Mouse (Mus musculus) megakaryocyte, embryonic 14.5 days (primary cell): ENCODE data around the gene Mapk14. TPM values are rescaled to one million over a fixed set of nuclear protein-coding genes. Genes with fewer than 3 reads are reported as not detected.

ENCODE experiments used
- H3K27me3 ChIP-seq: replicated peaks from 2 replicates; pipeline ENCODE3; 2012; ENCODE audit warnings: inconsistent platforms
- H3K36me3 ChIP-seq: replicated peaks from 2 replicates; pipeline ENCODE3; 2012; ENCODE audit warnings: low read length, inconsistent platforms, mixed read lengths
- H3K4me1 ChIP-seq: 2 replicates; pipeline ENCODE4 v1.6.1; 2012; ENCODE audit warnings: inconsistent platforms
- H3K4me3 ChIP-seq: replicated peaks from 2 replicates; pipeline ENCODE3; 2012; ENCODE audit warnings: moderate library complexity, mild to moderate bottlenecking, inconsistent platforms
- H3K9me3 ChIP-seq: 2 replicates; pipeline ENCODE4 v1.6.1; 2012; ENCODE audit warnings: inconsistent platforms
- FLI1 ChIP-seq: IDR thresholded peaks from 2 replicates; pipeline ENCODE4 v1.6.1; 2012; ENCODE audit warnings: low read length, inconsistent platforms, mixed read lengths
- GATA1 ChIP-seq: IDR thresholded peaks from 3 replicates; pipeline ENCODE4 v1.6.1; 2012; ENCODE audit warnings: mixed read lengths, low read length, inconsistent platforms, borderline replicate concordance
- polyA plus RNA-seq: library from polyadenylated mRNA; stranded (reverse); fragments of >175 nt; gene quantifications from 2 replicates; pipeline ENCODE4 v1.2.3, GENCODE M21; 2012; ENCODE audit warnings: low replicate concordance; ENCODE audit not compliant: insufficient read depth

Mapk14 gene
- polyA plus RNA-seq, result 23.4 and 34.8 TPM in 2 replicates

DNA sequence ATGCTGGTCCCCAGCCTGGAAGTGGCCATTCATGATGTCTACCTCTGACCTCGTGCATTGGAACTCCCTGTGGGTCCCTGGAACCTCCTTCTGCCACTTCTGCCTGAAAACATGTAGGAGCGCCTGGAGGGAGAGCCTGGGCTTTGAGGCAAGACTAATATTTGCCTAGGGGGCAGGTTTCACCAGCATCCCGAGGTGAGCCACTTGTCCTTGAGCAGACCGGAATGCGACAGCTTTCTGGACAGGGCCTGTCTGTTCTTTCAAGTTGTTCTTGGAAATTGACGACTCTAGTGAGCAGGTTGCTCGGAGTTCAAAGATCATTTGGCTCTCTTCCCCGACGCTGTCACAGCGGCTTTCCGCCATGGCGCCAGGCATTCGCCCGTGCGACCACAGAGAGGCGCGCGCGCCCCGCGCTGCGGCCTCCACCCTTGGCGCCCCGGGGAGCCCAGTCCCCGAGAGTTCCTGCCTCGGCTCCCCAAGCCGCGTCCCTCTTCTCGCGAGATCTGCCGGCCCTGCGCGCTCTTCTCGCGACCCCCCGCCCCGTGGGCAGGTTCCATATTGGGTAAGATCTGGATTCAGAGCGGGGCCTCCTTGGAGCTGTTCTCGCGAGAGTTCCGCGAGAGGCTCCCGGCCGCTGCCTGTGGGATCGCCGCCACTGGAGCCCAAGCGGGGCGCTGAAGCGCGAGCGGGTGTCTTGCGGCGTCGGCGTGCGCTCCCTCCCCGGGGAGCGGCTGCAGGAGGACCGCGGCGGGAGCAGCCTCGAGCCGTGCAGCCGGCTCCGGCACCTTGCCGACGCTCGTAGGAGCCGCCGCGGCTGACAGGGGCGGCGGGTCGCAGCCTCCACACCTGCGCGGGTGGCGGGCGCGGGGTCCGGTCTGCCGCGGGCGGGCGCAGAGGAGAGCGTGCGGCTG, at the start of gene Mapk14:
Gene Mapk14 (plus strand): TSS at position 554 of the 911 bp plus-strand sequence.
- no peaks in the 10 kb centered on the region for H3K9me3 ChIP-seq
- TF ChIP-seq FLI1 (no peak), GATA1 (no peak)
- H3K4me1 ChIP-seq, result peaks cover 74% of the 10 kb centered on the region
- peaks cover 28% of the 10 kb centered on the region for H3K36me3 ChIP-seq
- peak within 1 kb of the TSS; percentile 99 for H3K4me3 ChIP-seq
- H3K27me3 ChIP-seq, result no peaks in the 10 kb centered on the region

DNA sequence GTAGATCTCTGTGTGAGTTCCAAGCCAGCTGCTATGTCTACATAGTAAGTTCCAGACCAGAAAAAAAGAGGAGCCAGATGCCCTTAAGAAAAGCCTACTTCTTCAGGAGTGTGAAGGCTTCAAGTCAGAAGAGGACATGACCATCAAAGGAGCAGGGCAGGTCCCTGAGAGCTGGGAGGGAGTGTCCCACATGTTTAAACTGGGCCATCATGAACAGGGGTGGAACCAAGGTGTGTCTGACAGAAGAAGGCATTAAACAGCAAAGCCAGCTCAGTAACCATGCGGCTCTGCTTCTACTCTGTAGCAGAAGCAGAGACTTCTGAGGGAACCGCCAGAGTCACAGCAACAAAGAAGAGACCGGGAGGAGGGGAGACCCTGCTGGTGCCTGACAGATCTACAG, 47.4 kb upstream of the Mapk14 start:
- Histone ChIP-seq H3K9me3 (no peaks in the 10 kb centered on the region), H3K36me3 (no peaks in the 10 kb centered on the region), H3K4me1 (no peaks in the 10 kb centered on the region; the same call in 1 of the 2 replicates), H3K4me3 (no peak overlapping the region), H3K27me3 (peaks cover 54% of the 10 kb centered on the region)
- TF ChIP-seq FLI1 (no peak), GATA1 (no peak)

DNA sequence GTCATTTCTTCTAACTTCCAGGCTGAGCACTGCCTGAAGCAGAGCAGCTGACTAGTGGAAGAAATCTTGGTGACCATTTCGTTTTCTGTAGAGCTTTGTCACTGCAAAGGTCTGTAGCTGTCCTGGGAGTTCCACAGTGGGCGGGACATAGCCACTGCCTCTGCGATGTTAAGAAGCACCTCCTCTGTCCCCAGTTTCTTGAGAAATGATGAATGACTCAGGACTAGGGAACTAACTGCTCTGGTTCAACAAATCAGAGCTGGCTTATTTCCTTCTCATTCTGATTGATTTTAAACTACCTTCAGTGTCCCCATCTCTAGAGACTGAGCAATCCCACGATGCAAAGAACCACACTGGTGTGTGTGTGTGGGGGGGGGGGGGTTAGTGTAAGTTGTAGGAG, 47.0 kb upstream of the Mapk14 start:
- H3K27me3 ChIP-seq, result peaks cover 54% of the 10 kb centered on the region
- no peaks in the 10 kb centered on the region for H3K36me3 ChIP-seq
- no peak for TF ChIP-seq GATA1
- no peak for TF ChIP-seq FLI1
- no peaks in the 10 kb centered on the region; the same call in 1 of the 2 replicates for H3K4me1 ChIP-seq
- no peak overlapping the region for H3K4me3 ChIP-seq
- no peaks in the 10 kb centered on the region for H3K9me3 ChIP-seq

DNA sequence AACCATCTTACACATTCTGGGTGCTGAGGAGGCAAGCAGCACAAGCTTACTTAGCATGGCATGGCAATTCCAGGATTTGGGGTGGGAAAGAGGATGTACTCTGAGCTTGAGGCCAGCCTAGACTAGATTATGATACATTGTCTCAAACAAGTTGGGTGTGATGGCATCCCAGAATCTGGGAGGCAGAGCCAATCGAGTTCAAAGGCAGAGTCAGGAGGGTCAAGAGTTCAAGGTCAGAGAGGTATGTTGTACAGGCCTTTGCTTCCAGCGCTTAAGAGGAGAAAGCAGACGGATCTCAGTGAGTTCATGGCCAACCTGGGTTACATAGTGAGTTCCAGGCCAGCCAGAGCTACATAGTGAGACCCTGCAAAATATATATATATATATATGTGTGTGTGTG, 44.9 kb upstream of the Mapk14 start:
- Histone ChIP-seq H3K27me3 (peaks cover 52% of the 10 kb centered on the region), H3K9me3 (no peaks in the 10 kb centered on the region), H3K4me3 (no peak overlapping the region), H3K4me1 (no peaks in the 10 kb centered on the region; the same call in 1 of the 2 replicates), H3K36me3 (no peaks in the 10 kb centered on the region)
- TF ChIP-seq FLI1 (no peak), GATA1 (no peak)

DNA sequence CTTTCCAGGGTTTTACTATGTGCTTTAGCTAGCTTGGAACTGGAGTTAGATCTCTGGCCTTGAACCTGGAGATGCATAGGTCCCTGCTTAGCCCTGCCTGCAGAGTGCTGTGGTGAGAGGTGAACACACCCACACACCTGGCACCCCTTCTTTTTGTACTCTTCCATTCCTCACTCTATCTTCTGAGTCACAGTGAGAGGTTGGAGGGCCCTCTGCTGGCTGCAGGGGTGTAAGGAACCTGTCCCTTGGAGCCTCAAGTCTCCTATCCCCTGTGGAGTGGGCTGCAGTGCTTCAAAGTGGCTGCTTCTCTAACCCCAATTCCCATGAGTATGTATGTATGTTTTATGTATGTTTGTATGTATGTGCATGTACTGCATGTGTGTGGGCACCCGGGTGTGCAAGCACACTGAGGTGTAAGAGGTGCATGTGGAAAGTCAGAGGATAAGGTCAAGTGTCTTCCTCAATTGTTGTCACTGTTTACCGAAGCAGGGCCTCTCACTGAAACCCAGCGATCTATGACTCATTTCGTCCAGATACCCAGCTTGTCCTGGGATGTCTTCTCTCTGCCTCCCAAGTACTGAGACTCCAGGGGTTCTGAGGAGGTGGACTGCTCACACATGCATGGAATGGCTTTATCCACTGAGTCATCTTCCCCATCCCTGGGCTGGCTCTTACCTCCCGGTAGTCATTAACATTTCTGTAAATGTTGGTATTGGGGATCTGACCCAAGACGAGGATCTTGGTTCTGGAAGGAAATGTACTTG, 42.3 kb upstream of the Mapk14 start:
- TF ChIP-seq FLI1 (no peak), GATA1 (no peak)
- H3K4me3 ChIP-seq, result no peak overlapping the region
- no peaks in the 10 kb centered on the region for H3K36me3 ChIP-seq
- H3K27me3 ChIP-seq, result peaks cover 41% of the 10 kb centered on the region
- H3K9me3 ChIP-seq, result no peaks in the 10 kb centered on the region
- H3K4me1 ChIP-seq, result no peaks in the 10 kb centered on the region; the same call in 1 of the 2 replicates

DNA sequence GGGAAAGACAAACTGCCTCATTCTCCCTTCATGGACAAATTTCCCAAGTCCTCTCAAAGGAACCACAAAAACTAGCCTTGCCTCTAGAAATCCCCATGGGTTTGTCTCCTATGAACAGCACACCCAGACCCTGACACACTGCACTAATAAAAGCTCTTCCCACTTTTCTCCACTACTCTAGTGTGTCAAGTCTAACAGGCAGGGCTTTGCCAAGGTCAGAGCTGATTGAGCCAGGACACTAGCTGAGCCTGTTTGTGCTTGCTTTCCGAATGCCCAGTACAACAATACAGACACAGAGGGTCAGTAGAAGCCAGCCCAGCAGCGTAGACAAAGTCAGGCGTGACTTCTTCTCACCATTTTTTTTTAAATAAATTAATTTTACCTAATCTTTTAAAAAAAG, 40.9 kb upstream of the Mapk14 start:
- Histone ChIP-seq H3K36me3 (no peaks in the 10 kb centered on the region), H3K4me3 (no peak overlapping the region), H3K27me3 (peaks cover 38% of the 10 kb centered on the region), H3K9me3 (no peaks in the 10 kb centered on the region), H3K4me1 (no peaks in the 10 kb centered on the region; the same call in 1 of the 2 replicates)
- TF ChIP-seq GATA1, result no peak
- no peak for TF ChIP-seq FLI1

DNA sequence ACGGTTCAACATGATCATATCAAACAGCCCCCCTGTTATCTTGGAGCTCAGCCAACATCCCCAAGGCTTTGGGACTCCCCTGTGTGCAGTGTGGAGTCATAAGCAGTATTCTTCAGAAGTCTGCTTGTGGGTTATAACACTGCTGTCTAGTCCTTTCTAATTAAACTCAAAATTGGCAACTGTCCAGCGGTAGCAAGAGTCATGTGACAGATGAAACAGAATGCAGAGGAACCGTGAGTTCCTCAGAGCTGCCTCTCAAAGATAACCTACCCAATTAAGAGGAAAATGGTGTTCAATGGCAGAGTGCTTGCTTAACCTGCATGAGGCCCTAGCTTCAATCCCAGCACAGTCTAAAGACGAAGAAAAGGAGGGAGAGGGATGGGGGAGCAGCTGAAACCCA, 33.2 kb upstream of the Mapk14 start:
- Histone ChIP-seq H3K9me3 (no peaks in the 10 kb centered on the region), H3K36me3 (no peaks in the 10 kb centered on the region), H3K4me3 (no peak overlapping the region), H3K4me1 (0 out of 2 replicates have a peak, but pooled peaks cover 7% of the 10 kb centered on the region), H3K27me3 (peaks cover 23% of the 10 kb centered on the region)
- TF ChIP-seq GATA1 (no peak), FLI1 (no peak)

DNA sequence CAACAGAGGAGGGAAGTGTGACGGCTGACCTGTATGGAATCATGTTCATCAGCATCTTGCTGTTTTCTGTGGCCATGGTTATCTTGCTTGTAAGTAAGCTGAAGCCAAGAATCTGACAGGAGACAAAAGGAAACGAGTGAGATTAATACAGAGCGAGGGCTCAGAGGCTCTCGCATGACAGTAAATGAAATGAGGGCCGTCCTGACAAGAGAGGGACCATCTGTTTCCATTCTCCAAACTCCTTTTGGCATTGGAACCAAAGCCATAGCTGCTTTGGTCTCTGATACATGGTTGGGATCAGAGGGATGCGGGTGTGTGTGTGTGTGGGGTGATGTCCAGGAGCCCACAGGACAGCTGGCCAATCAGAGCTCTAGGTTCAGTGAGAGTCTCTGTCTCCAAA, 31.6 kb upstream of the Mapk14 start:
- TF ChIP-seq FLI1 (no peak), GATA1 (no peak)
- H3K9me3 ChIP-seq, result peaks cover 7% of the 10 kb centered on the region
- H3K4me3 ChIP-seq, result no peak overlapping the region
- 0 out of 2 replicates have a peak, but pooled peaks cover 7% of the 10 kb centered on the region for H3K4me1 ChIP-seq
- H3K36me3 ChIP-seq, result no peaks in the 10 kb centered on the region
- peaks cover 20% of the 10 kb centered on the region for H3K27me3 ChIP-seq

DNA sequence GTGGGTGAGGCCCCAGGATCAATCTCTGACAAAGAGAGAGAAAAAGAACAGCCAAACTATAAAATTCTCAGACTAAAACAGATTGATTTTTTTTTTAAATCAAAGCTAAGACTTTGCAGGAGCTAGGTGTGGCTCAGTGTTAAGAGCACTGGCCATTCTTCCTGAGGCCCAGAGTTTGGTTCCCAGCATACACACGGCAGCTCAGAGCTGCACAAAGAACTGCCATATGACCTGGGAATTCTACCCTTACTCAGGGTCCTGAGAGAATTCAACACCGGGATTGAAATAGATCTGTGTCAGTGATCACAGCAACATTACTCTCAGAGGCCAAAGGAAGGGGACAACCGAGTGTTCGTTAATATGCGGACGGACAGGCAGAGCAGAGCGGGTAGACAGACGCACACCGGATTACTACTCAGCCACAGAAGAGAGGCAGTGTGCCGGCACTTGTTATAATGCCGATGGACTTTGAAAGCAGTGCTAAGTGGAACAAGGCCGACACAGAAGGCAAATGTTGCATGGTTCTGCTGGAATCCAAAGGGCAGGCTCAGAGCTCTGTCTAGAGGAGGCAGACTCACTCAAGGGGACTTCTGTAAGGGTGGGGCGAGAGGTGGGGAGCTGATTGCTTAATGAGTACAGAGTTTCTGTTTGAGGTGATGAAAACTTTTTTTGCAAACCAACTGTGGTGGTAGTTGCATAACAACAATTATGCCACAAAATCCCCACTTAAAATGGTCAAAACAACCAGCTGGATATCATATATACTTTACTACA, 8.6 kb upstream of the Mapk14 start:
- peaks cover 7% of the 10 kb centered on the region for H3K9me3 ChIP-seq
- H3K36me3 ChIP-seq, result no peaks in the 10 kb centered on the region
- H3K4me1 ChIP-seq, result peaks cover 17% of the 10 kb centered on the region
- no peak for TF ChIP-seq FLI1
- no peak for TF ChIP-seq GATA1
- no peak overlapping the region for H3K4me3 ChIP-seq
- H3K27me3 ChIP-seq, result peaks cover 9% of the 10 kb centered on the region
